Mouse (Mus musculus): ENCODE measurements around the gene Grap.

DNA sequence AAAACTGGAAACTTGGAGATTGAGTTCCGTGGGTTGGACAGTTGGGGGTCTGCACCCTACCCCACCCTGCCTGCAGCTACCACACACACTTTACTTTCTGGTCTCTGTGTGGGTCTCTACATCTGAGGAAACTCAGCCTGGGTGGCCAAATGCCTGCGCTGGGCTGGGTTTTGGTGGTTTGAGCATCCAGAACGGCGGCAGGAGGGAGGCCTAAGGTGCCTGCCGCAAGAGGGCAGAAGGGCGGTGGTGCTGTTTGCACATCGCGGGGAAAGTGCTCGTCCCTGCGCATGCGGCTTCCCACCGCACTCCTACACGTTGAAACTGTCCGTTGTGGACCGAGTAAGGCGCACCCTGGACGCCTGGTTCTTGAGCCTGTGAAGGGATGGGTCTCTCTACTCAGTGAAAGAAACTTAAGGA, 32.8 kb upstream of the Grap start:
- TF ChIP-seq POLR2A (IDR thresholded peaks at IDR 0.05; ENCODE audit: low read depth, low read length) (peak; percentile 26; the same call in 1 of the 2 replicates), CTCF (IDR thresholded peaks at IDR 0.05; ENCODE audit: extremely low read depth, insufficient read length, insufficient replicate concordance, low read depth, low read length) (peak; percentile 76)
